23 mouse cellular contexts compared by ENCODE assay signal in the genomic region with DNA sequence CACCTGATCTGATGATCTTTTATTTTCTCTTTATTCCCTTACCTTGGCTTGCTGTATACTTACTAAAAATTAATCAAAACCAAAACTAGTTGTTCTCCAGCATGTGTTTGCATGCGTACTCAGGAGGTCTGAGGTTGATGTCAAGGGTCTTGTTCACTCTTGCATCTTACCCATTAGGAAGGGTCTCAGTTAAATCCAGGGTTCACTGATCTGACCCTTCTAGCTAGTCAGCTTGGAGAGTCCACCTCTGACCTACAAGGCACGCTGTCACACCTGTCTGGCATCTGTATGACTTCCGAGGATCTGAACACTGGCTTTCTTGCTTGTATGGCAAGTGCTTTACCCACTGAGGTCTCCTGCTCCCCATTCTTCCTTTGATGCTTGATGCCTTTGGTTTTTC. TPM values are rescaled to one million over a fixed set of nuclear protein-coding genes. Genes with fewer than 3 reads are reported as not detected.
DNase-seq lines count a peak whose midpoint lies in the region; ATAC-seq and TF ChIP-seq lines count a peak whose summit lies in the region.
"Had no signal": no experiment of that assay in that cellular context is flagged by ENCODE, and none has a peak within 500 bp of the region (broad histone marks: within the 10 kb centered on the region; RNA-seq: fewer than 3 reads in every experiment).

No protein-coding gene starts in this region.

- no peak for TF ChIP-seq CTCF in forebrain, postnatal 0 days (IDR thresholded peaks at IDR 0.05; ENCODE audit: low read depth)

- no peak overlapping the region for H3K4me3 ChIP-seq in forebrain, embryonic 13.5 days
- no peak overlapping the region for H3K4me3 ChIP-seq in forebrain, postnatal 0 days (ENCODE audit: low read depth, low read length)
- H3K4me3 ChIP-seq in midbrain, embryonic 13.5 days (replicated peaks), result no peak overlapping the region
- no peak overlapping the region for H3K4me3 ChIP-seq in midbrain, embryonic 16.5 days (ENCODE audit: low read depth, low read length)
- no peak overlapping the region for H3K4me3 ChIP-seq in hindbrain, embryonic 15.5 days
- H3K4me3 ChIP-seq in neural tube, embryonic 15.5 days (replicated peaks), result no peak overlapping the region
- H3K4me3 ChIP-seq: erythroblast, embryonic 14.5 days; heart, embryonic 10.5 days; heart, embryonic 15.5 days; layer of hippocampus, adult 2 months; left cerebral cortex, adult 2 months; limb, embryonic 12.5 days; liver, embryonic 15.5 days; lung, embryonic 15.5 days had no signal

- no peak overlapping the region for H3K9ac ChIP-seq in forebrain, embryonic 13.5 days
- no peak overlapping the region for H3K9ac ChIP-seq in forebrain, postnatal 0 days
- H3K9ac ChIP-seq in midbrain, embryonic 13.5 days (replicated peaks), result no peak overlapping the region
- H3K9ac ChIP-seq in midbrain, embryonic 16.5 days (ENCODE audit: low read depth, low read length), result no peak overlapping the region
- H3K9ac ChIP-seq in hindbrain, embryonic 15.5 days, result no peak overlapping the region
- H3K9ac ChIP-seq in neural tube, embryonic 15.5 days (replicated peaks), result no peak overlapping the region
- H3K9ac ChIP-seq: heart, embryonic 15.5 days; limb, embryonic 12.5 days; liver, embryonic 15.5 days; lung, embryonic 15.5 days had no signal

- peak; percentile 52; the same call in 1 of the 2 replicates for ATAC-seq in forebrain, embryonic 13.5 days
- no peak for ATAC-seq in forebrain, postnatal 0 days
- peak; percentile 46 for ATAC-seq in midbrain, embryonic 13.5 days
- no peak for ATAC-seq in midbrain, embryonic 16.5 days
- peak; percentile 35; the same call in 1 of the 2 replicates for ATAC-seq in hindbrain, embryonic 15.5 days (ENCODE audit: low FRiP score, low read depth)
- ATAC-seq in neural tube, embryonic 15.5 days (ENCODE audit: low FRiP score), result 0 out of 2 replicates have a peak, but pooled peaks have one; percentile 12

- no peaks in the 10 kb centered on the region for H3K27me3 ChIP-seq in forebrain, embryonic 13.5 days
- H3K27me3 ChIP-seq in forebrain, postnatal 0 days (ENCODE audit: insufficient read depth, low read length), result no peaks in the 10 kb centered on the region
- no peaks in the 10 kb centered on the region for H3K27me3 ChIP-seq in midbrain, embryonic 13.5 days
- no peaks in the 10 kb centered on the region for H3K27me3 ChIP-seq in midbrain, embryonic 16.5 days (ENCODE audit: control insufficient read depth, insufficient read depth, low read depth, low read length)
- H3K27me3 ChIP-seq in hindbrain, embryonic 15.5 days, result no peaks in the 10 kb centered on the region
- no peaks in the 10 kb centered on the region for H3K27me3 ChIP-seq in neural tube, embryonic 15.5 days (replicated peaks)
- H3K27me3 ChIP-seq: heart, embryonic 15.5 days; limb, embryonic 12.5 days; liver, embryonic 15.5 days; lung, embryonic 15.5 days; Patski had no signal

- no peak overlapping the region for H3K27ac ChIP-seq in forebrain, embryonic 13.5 days
- H3K27ac ChIP-seq in forebrain, postnatal 0 days (ENCODE audit: low read depth, low read length), result no peak overlapping the region
- H3K27ac ChIP-seq in midbrain, embryonic 13.5 days, result no peak overlapping the region
- H3K27ac ChIP-seq in midbrain, embryonic 16.5 days (ENCODE audit: low read length), result no peak overlapping the region
- H3K27ac ChIP-seq in hindbrain, embryonic 15.5 days (replicated peaks), result no peak overlapping the region
- no peak overlapping the region for H3K27ac ChIP-seq in neural tube, embryonic 15.5 days (replicated peaks)
- H3K27ac ChIP-seq: heart, embryonic 10.5 days; heart, embryonic 15.5 days; layer of hippocampus, adult 2 months; left cerebral cortex, adult 2 months; limb, embryonic 12.5 days; liver, embryonic 15.5 days; lung, embryonic 15.5 days; stomach, postnatal 0 days had no signal

- H3K4me2 ChIP-seq in forebrain, embryonic 13.5 days, result no peak overlapping the region
- H3K4me2 ChIP-seq in forebrain, postnatal 0 days (ENCODE audit: low read depth), result no peak overlapping the region
- no peak overlapping the region for H3K4me2 ChIP-seq in midbrain, embryonic 13.5 days (replicated peaks)
- no peak overlapping the region for H3K4me2 ChIP-seq in midbrain, embryonic 16.5 days (ENCODE audit: low read length)
- no peak overlapping the region for H3K4me2 ChIP-seq in hindbrain, embryonic 15.5 days
- H3K4me2 ChIP-seq in neural tube, embryonic 15.5 days, result no peak overlapping the region
- H3K4me2 ChIP-seq: heart, embryonic 15.5 days; limb, embryonic 12.5 days; liver, embryonic 15.5 days; lung, embryonic 15.5 days had no signal

- no peak for DNase-seq in forebrain, postnatal 0 days
- DNase-seq in embryo, embryonic 10 days (ENCODE audit: low spot score), result no peak
- no peak for DNase-seq in adrenal gland, postnatal 36 days
- DNase-seq: heart, adult 11 months had no signal

- 94% methylated on average over 3 of the region's 3 CpGs for WGBS in forebrain, embryonic 13.5 days
- WGBS in forebrain, postnatal 0 days, result 94% methylated on average over 3 of the region's 3 CpGs
- WGBS in midbrain, embryonic 13.5 days, result 89% methylated on average over 3 of the region's 3 CpGs
- WGBS in midbrain, embryonic 16.5 days, result 95% methylated on average over 3 of the region's 3 CpGs
- 96% methylated on average over 3 of the region's 3 CpGs for WGBS in hindbrain, embryonic 15.5 days
- WGBS in neural tube, embryonic 15.5 days, result 96% methylated on average over 3 of the region's 3 CpGs

- peaks cover 31% of the 10 kb centered on the region for H3K36me3 ChIP-seq in forebrain, embryonic 13.5 days (ENCODE audit: poor library complexity, severe bottlenecking)
- H3K36me3 ChIP-seq in forebrain, postnatal 0 days (ENCODE audit: insufficient read depth), result peaks cover 22% of the 10 kb centered on the region
- H3K36me3 ChIP-seq in midbrain, embryonic 13.5 days, result peaks cover 29% of the 10 kb centered on the region
- peaks cover 10% of the 10 kb centered on the region; the same call in 1 of the 2 replicates for H3K36me3 ChIP-seq in midbrain, embryonic 16.5 days (ENCODE audit: control insufficient read depth, insufficient read depth, low read length)
- peaks cover 25% of the 10 kb centered on the region for H3K36me3 ChIP-seq in hindbrain, embryonic 15.5 days
- H3K36me3 ChIP-seq in neural tube, embryonic 15.5 days, result peaks cover 27% of the 10 kb centered on the region

- H3K9me3 ChIP-seq in forebrain, embryonic 13.5 days (replicated peaks), result no peaks in the 10 kb centered on the region
- no peaks in the 10 kb centered on the region for H3K9me3 ChIP-seq in forebrain, postnatal 0 days (ENCODE audit: low read length)
- no peaks in the 10 kb centered on the region for H3K9me3 ChIP-seq in midbrain, embryonic 13.5 days
- H3K9me3 ChIP-seq in midbrain, embryonic 16.5 days (replicated peaks; ENCODE audit: control insufficient read depth, low read length, poor library complexity, severe bottlenecking), result no peaks in the 10 kb centered on the region
- H3K9me3 ChIP-seq in hindbrain, embryonic 15.5 days, result no peaks in the 10 kb centered on the region
- H3K9me3 ChIP-seq in neural tube, embryonic 15.5 days (replicated peaks), result no peaks in the 10 kb centered on the region
- H3K9me3 ChIP-seq: heart, embryonic 10.5 days; heart, embryonic 15.5 days; limb, embryonic 12.5 days; liver, embryonic 15.5 days; lung, embryonic 15.5 days had no signal

- H3K4me1 ChIP-seq in forebrain, embryonic 13.5 days, result no peaks in the 10 kb centered on the region
- H3K4me1 ChIP-seq in forebrain, postnatal 0 days (ENCODE audit: insufficient read depth), result no peaks in the 10 kb centered on the region
- H3K4me1 ChIP-seq in midbrain, embryonic 13.5 days (replicated peaks), result no peaks in the 10 kb centered on the region; the same call in 1 of the 2 replicates
- peaks cover 5% of the 10 kb centered on the region; the same call in 1 of the 2 replicates for H3K4me1 ChIP-seq in midbrain, embryonic 16.5 days (ENCODE audit: control insufficient read depth, insufficient read depth, low read length)
- peaks cover 12% of the 10 kb centered on the region for H3K4me1 ChIP-seq in hindbrain, embryonic 15.5 days (replicated peaks)
- peaks cover 11% of the 10 kb centered on the region for H3K4me1 ChIP-seq in neural tube, embryonic 15.5 days
- H3K4me1 ChIP-seq: limb, embryonic 12.5 days; liver, embryonic 15.5 days had no signal

RNA-seq across cellular contexts. Expression of a gene that starts 36.4 kb away (rescaled TPM):
- 2.4 and 2.8 TPM in 2 replicates for polyA plus RNA-seq in forebrain, embryonic 13.5 days (2015; fragmentation: Nextera tagmentation; extraction: Ambion mirVana)
- total RNA-seq in forebrain, postnatal 0 days (2014; rRNA removed), result 2.0 and 2.1 TPM in 2 replicates
- polyA plus RNA-seq in forebrain, postnatal 0 days (2015; fragmentation: Nextera tagmentation; extraction: Ambion mirVana), result 14.1 and 21.9 TPM in 2 replicates
- 4.0 and 4.7 TPM in 2 replicates for polyA plus RNA-seq in midbrain, embryonic 13.5 days (2015; fragmentation: Nextera tagmentation; extraction: Ambion mirVana)
- polyA plus RNA-seq in midbrain, embryonic 16.5 days (2015; fragmentation: Nextera tagmentation; extraction: Ambion mirVana), result 15.6 and 16.6 TPM in 2 replicates
- 23.8 and 24.1 TPM in 2 replicates for polyA plus RNA-seq in hindbrain, embryonic 15.5 days (2015; fragmentation: Nextera tagmentation; extraction: Ambion mirVana)
- 39.2 and 47.3 TPM in 2 replicates for polyA plus RNA-seq in neural tube, embryonic 15.5 days (2015; fragmentation: Nextera tagmentation; extraction: Ambion mirVana)
- 10 to 100 TPM; 36.3 to 93.3 TPM for total RNA-seq in adrenal gland, postnatal 36 days (2021)
- total RNA-seq: common myeloid progenitor, adult 5-6 weeks; heart, postnatal 36 days; MEL had no signal
- polyA plus RNA-seq: erythroblast, embryonic 14.5 days; liver, adult 2 months; Patski had no signal

Comparison
In these comparisons a context has a peak if more than half of its experiments do, and no peak if none do; other contexts are left out.
1. ATAC-seq: peak in forebrain, embryonic 13.5 days (single experiment), midbrain, embryonic 13.5 days (single experiment), hindbrain, embryonic 15.5 days (single experiment) and neural tube, embryonic 15.5 days (single experiment); none in forebrain, postnatal 0 days (single experiment) and midbrain, embryonic 16.5 days (single experiment).